Mouse (Mus musculus) olfactory bulb, adult 2 months (tissue): ENCODE measurements around the gene Ubn2.
"Not testable (repeated sequence)": the region's sequence is repeated elsewhere in the genome, so short reads cannot be mapped to it uniquely, and the experiment has no call there.

Experiments
- CTCF ChIP-seq: fragments of 200-500 bp; IDR thresholded peaks from 2 replicates; pipeline ENCODE4 v1.5.1; 2012; ENCODE audit warnings: low read depth, mild to moderate bottlenecking, low read length, moderate library complexity; ENCODE audit not compliant: insufficient read depth
- POLR2A ChIP-seq: fragments of 200-500 bp; IDR thresholded peaks from 2 replicates; pipeline ENCODE4 v1.6.1; 2012; ENCODE audit warnings: mild to moderate bottlenecking, low read depth, low read length, moderate library complexity; ENCODE audit not compliant: insufficient read depth

GRCm38 (mm10) chr6:38549840-38550239, 116.1 kb downstream of the Ubn2 start:
- TF ChIP-seq POLR2A, CTCF: not testable (repeated sequence)
